8 mouse cellular contexts compared by ENCODE assay signal in the genomic region with DNA sequence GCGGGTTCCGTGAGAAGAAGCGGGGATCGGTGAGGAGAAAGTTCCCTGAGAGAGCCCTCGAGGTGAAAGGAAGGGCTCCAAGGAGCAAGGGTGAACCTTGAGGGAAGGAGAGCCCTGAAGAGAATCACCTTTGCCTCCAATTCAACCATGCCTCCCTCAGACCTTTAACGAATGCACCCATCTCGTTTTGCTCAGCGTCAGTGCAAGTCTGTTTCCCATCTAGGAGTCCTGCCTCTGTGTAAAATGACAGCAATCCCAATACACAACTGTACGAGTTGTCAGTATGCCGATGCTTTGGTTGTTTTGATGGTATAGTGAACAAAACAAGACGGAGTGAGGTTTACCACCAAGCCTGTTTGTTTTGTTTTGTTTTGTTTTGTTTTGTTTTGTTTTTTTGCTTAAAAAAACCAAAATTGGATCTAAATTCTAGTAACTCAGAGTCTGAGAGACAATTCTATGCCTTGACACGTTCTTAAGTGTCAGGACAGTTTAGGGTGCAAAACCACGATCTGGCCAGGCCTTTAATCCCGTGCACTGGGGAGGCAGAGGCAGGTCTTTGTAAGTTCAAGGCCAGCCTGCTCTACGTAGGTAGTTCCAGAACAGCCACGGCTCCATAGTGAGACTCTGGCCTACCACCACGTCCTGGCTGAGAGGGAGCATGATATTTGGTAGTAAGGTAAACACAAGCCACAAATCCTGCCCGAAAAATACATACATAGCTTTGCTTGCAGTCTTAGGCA. TPM values are rescaled to one million over a fixed set of nuclear protein-coding genes. Genes with fewer than 3 reads are reported as not detected.
A peak's percentile ranks its signal among the peaks of the same experiment; 100 is the strongest.
DNase-seq lines count a peak whose midpoint lies in the region; ATAC-seq lines count a peak whose summit lies in the region.

No protein-coding gene starts in this region.

- H3K4me1 ChIP-seq in heart, embryonic 14.5 days (ENCODE audit: control insufficient read depth in 2 of 2, insufficient read depth in 2 of 2, low read length in 2 of 2) = peaks cover 2 to 15% of the 10 kb centered on the region in 2 experiments; a peak in 3 of 4 replicates
- H3K4me1 ChIP-seq in heart, embryonic 16.5 days (ENCODE audit: control insufficient read depth, insufficient read depth, low read length) = peaks cover 10% of the 10 kb centered on the region
- H3K4me1 ChIP-seq in midbrain, embryonic 11.5 days (ENCODE audit: control insufficient read depth, insufficient read depth, low read length) = peaks cover 11% of the 10 kb centered on the region

- H3K36me3 ChIP-seq in heart, embryonic 14.5 days (ENCODE audit: control insufficient read depth, insufficient read depth, low read length) = no peaks in the 10 kb centered on the region
- H3K36me3 ChIP-seq in heart, embryonic 16.5 days (ENCODE audit: control insufficient read depth, insufficient read depth) = no peaks in the 10 kb centered on the region
- H3K36me3 ChIP-seq in midbrain, embryonic 11.5 days (ENCODE audit: control insufficient read depth, insufficient read depth, low read length) = no peaks in the 10 kb centered on the region

- H3K9ac ChIP-seq in heart, embryonic 14.5 days (ENCODE audit: low read length) = peak overlapping the region; percentile 83
- H3K9ac ChIP-seq in heart, embryonic 16.5 days (ENCODE audit: low read length) = peak overlapping the region; percentile 66
- peak overlapping the region; percentile 68 for H3K9ac ChIP-seq in midbrain, embryonic 11.5 days (ENCODE audit: low read length)

- H3K4me2 ChIP-seq in heart, embryonic 14.5 days (ENCODE audit: low read length) = peak overlapping the region; percentile 96
- peak overlapping the region; percentile 93 for H3K4me2 ChIP-seq in heart, embryonic 16.5 days (ENCODE audit: low read depth, low read length)
- peak overlapping the region; percentile 86 for H3K4me2 ChIP-seq in midbrain, embryonic 11.5 days

- no peak for DNase-seq in heart, adult 18-20 months
- DNase-seq in MN1 (ENCODE audit: low spot score) = peak; percentile 51
- DNase-seq in midbrain, embryonic 11.5 days (ENCODE audit: low spot score, missing footprints) = no peak
- DNase-seq in embryo, embryonic 9.5 days (ENCODE audit: extremely low spot score) = no peak
- no peak for DNase-seq in cerebellum, adult 8-10 months

- H3K4me3 ChIP-seq in heart, embryonic 14.5 days (ENCODE audit: control insufficient read depth in 1 of 2, insufficient read depth in 1 of 2, low read depth in 1 of 2, low read length in 2 of 2) = peak overlapping the region; percentile 55 to 68
- H3K4me3 ChIP-seq in heart, embryonic 16.5 days (ENCODE audit: low read length) = peak overlapping the region; percentile 78
- H3K4me3 ChIP-seq in midbrain, embryonic 11.5 days (ENCODE audit: low read depth, low read length) = peak overlapping the region; percentile 71

- 28% methylated on average over 18 of the region's 18 CpGs for WGBS in heart, embryonic 14.5 days
- 25% methylated on average over 18 of the region's 18 CpGs for WGBS in heart, embryonic 16.5 days
- WGBS in midbrain, embryonic 11.5 days = 26% methylated on average over 18 of the region's 18 CpGs

- peaks cover 15% of the 10 kb centered on the region for H3K27me3 ChIP-seq in heart, embryonic 14.5 days (ENCODE audit: control insufficient read depth, insufficient read depth, low read length)
- peaks cover 14% of the 10 kb centered on the region for H3K27me3 ChIP-seq in heart, embryonic 16.5 days (ENCODE audit: control insufficient read depth, insufficient read depth, low read length)
- H3K27me3 ChIP-seq in midbrain, embryonic 11.5 days (ENCODE audit: control insufficient read depth, insufficient read depth, low read length) = no peaks in the 10 kb centered on the region; the same call in 1 of the 2 replicates

- no peaks in the 10 kb centered on the region for H3K9me3 ChIP-seq in heart, embryonic 14.5 days (ENCODE audit: control insufficient read depth, low read length)
- H3K9me3 ChIP-seq in heart, embryonic 16.5 days (replicated peaks; ENCODE audit: control insufficient read depth, low read length) = no peaks in the 10 kb centered on the region
- H3K9me3 ChIP-seq in midbrain, embryonic 11.5 days (ENCODE audit: control insufficient read depth, low read length) = no peaks in the 10 kb centered on the region

- H3K27ac ChIP-seq in heart, embryonic 14.5 days (replicated peaks in 1 of 2; ENCODE audit: control insufficient read depth in 1 of 2, insufficient read depth in 1 of 2, low read depth in 2 of 2, low read length in 2 of 2) = no peak overlapping the region; a peak in 1 of 4 replicates
- H3K27ac ChIP-seq in heart, embryonic 16.5 days (ENCODE audit: low read length) = peak overlapping the region; percentile 72
- H3K27ac ChIP-seq in midbrain, embryonic 11.5 days (ENCODE audit: low read depth, low read length) = no peak overlapping the region; the same call in 1 of the 2 replicates

- ATAC-seq in heart, embryonic 14.5 days (ENCODE audit: insufficient number of reproducible peaks, insufficient read depth, low FRiP score, low read depth) = no peak
- ATAC-seq in heart, embryonic 16.5 days (replicated peaks; ENCODE audit: extremely low read depth, insufficient read depth, low FRiP score) = no peak
- no peak for ATAC-seq in midbrain, embryonic 11.5 days (ENCODE audit: low FRiP score)
- ATAC-seq in megakaryocyte-erythroid progenitor cell, adult 5-6 weeks (replicated peaks; ENCODE audit: low FRiP score, low TSS enrichment, poor library complexity, severe bottlenecking) = no peak

RNA-seq across cellular contexts. Expression of gene Ggt7, which starts 0.7 kb away (rescaled TPM):
- polyA plus RNA-seq in heart, embryonic 14.5 days (2014; fragmentation: Nextera tagmentation; extraction: Ambion mirVana) = 0.76 and 0.85 TPM in 2 replicates
- total RNA-seq in heart, adult 18-20 months (2021) = under 1 TPM; 0.52 to 0.59 TPM
- 1.2 and 2.1 TPM in 2 replicates for polyA plus RNA-seq in heart, embryonic 16.5 days (2015; fragmentation: Nextera tagmentation; extraction: Ambion mirVana)
- polyA plus RNA-seq in midbrain, embryonic 11.5 days (2014; fragmentation: Nextera tagmentation; extraction: Ambion mirVana) = 10.3 and 12.9 TPM in 2 replicates
- total RNA-seq in megakaryocyte-erythroid progenitor cell, adult 5-6 weeks (2014; fragmentation: Nextera tagmentation) = not detected in 2 replicates
- total RNA-seq in megakaryocyte-erythroid progenitor cell, adult 5-6 weeks (2017) = not detected in 2 replicates

RNA-seq across cellular contexts. Expression of gene Acss2, which starts 1.0 kb away (rescaled TPM):
- polyA plus RNA-seq in heart, embryonic 14.5 days (2014; fragmentation: Nextera tagmentation; extraction: Ambion mirVana) = 18.8 and 19.8 TPM in 2 replicates
- 10 to 100 TPM; 32.1 to 42.2 TPM for total RNA-seq in heart, adult 18-20 months (2021)
- 24.7 and 26.1 TPM in 2 replicates for polyA plus RNA-seq in heart, embryonic 16.5 days (2015; fragmentation: Nextera tagmentation; extraction: Ambion mirVana)
- 21.9 and 23.1 TPM in 2 replicates for polyA plus RNA-seq in midbrain, embryonic 11.5 days (2014; fragmentation: Nextera tagmentation; extraction: Ambion mirVana)
- total RNA-seq in megakaryocyte-erythroid progenitor cell, adult 5-6 weeks (2014; fragmentation: Nextera tagmentation) = 33.7 and 36.7 TPM in 2 replicates
- 27.4 and 37.7 TPM in 2 replicates for total RNA-seq in megakaryocyte-erythroid progenitor cell, adult 5-6 weeks (2017)

RNA-seq across cellular contexts. Expression of gene Ncoa6, which starts 45.0 kb away (rescaled TPM):
- polyA plus RNA-seq in heart, embryonic 14.5 days (2014; fragmentation: Nextera tagmentation; extraction: Ambion mirVana) = 21.1 and 21.9 TPM in 2 replicates
- 10 to 100 TPM; 20.6 to 23.4 TPM for total RNA-seq in heart, adult 18-20 months (2021)
- 11.4 and 13.1 TPM in 2 replicates for polyA plus RNA-seq in heart, embryonic 16.5 days (2015; fragmentation: Nextera tagmentation; extraction: Ambion mirVana)
- 33.5 and 33.6 TPM in 2 replicates for polyA plus RNA-seq in midbrain, embryonic 11.5 days (2014; fragmentation: Nextera tagmentation; extraction: Ambion mirVana)
- total RNA-seq in megakaryocyte-erythroid progenitor cell, adult 5-6 weeks (2014; fragmentation: Nextera tagmentation) = 65.7 and 78.0 TPM in 2 replicates
- 8.4 and 17.9 TPM in 2 replicates for total RNA-seq in megakaryocyte-erythroid progenitor cell, adult 5-6 weeks (2017)
